Mouse (Mus musculus) gastrocnemius, adult 18-20 months (tissue): ENCODE measurements around the gene Gm815. TPM values are rescaled to one million over a fixed set of nuclear protein-coding genes. Genes with fewer than 3 reads are reported as not detected.

Experiments used
- DNase-seq: peaks from one replicate; pipeline ENCODE4 v3.0.0; 2021; ENCODE audit warnings: low spot score
- long read RNA-seq, 2 experiments: library from polyadenylated mRNA; stranded (forward); transcript quantifications; one replicate each; pipeline ENCODE4 v2.0.0; 2021
- total RNA-seq, 2 experiments: library from RNA; stranded (reverse); gene quantifications; 2 replicates each; pipeline ENCODE4 v1.2.3; 2021

The Gm815 gene
- not detected for total RNA-seq
- long read RNA-seq, experiment 1 = 0 reads
- long read RNA-seq, experiment 2 = 0 reads

DNA sequence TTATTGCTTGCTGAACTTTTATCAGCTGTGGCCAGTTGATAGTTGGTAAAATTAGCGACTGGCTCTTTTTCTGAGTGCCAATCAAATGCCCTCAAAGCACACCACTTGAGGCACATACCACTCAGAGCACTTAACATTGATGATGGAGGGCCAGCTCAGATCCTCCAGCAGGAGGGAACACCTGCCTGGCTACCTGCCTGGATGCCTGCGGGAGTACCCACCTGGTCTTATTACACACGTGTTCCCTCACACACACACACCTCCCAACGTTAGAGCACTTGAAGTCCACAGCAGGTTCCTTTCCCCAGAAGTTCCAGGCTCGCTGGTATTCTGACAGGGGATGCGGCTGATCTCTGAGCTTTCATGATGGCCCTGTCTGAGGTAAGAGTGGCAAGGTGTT lies at the start of gene Gm815:
Gm815 (plus strand) TSS at position 266 of the 400 bp plus-strand sequence.
- DNase-seq = no peak

DNA sequence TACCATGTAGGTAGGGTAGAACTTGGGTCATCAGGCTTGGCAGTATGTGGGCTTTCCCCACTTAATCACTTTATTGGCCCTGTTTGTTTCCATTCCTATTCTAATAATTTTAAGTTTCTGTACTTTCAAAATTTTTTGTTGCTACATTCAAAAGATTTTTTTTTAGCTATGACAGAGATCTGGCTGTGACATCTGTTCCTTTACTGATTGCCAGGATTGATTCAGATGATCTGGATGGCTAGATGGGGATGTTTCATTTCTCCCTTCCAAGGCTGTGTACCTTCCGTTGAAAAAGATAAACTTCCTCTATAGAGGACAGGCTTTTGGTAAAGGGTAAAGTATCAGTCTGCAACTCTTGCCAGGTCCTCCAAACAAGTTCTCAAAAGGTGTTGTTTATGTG lies 48.1 kb upstream of the Gm815 start:
- DNase-seq = no peak

DNA sequence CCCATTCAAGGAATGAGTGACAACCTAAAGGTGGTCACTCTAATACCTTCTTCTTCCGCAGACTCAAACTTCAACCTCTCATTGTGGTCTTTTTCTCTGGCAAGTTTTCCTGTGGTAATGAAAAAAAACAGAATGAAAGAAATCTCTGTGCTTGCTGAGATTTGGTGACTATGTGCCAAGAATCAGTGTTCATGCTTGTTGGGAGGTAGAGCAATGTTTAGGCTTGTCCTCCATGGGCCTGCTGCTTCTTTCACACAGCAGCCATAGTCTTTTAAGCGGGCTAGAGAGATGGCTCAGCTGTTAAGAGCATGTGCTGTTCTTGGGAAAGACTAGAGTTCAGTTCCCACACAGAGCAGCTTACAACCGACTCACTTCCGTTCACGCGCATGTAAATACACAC lies 41.8 kb upstream of the Gm815 start:
- no peak for DNase-seq

DNA sequence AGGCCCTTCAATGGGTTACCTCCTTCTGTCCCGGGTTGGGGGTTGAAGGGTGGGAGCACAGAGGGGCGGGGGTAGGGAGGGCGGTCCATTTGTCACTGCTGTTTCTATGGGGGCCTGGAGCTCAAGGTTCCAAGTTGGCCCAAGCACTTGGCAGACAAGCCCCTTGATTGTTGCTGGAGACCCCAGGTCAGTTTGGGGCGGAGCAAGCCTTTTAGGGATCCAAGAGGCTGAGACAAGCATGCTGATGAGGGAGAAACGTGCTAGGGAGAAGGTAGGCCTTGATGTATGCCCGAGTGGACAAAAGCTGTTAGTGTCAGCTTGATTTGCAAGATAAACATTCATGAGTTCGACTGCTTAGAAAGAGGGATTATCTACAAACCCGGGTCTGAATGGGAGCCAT lies 40.9 kb upstream of the Gm815 start:
- no peak for DNase-seq

DNA sequence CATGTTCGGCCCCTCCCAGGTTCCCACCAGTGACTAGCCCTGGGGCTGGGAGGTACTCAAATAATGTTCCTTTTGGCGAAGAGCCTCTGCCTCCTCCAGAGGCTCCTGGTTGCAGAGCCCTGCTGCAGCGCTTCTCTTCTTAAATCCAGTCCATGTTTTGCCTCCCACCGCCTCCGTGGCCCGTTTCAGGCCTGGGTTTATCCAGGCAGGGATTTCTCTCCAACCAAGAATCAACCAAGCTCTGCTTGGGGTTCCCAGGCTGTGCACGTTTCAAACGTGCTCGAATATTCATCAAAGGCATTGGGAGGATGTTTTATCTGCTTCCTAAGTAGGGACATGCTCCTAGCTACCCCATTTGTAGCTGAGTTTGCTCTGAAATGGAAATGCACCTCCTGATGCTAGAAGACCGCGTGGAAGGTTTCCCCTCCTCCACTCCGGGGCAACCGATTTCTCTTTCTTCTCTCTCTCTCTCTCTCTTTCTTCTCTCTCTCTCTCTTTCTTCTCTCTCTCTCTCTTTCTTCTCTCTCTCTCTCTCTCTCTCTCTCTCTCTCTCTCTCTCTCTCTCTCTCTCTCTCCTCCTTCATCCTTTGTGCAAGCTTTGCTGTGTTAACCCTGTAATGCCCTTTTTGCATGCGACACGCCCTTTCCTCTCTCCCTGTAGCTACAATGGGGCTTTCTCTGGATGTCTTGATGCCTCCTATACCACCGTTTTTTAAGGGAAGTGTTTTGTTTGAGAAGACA lies 40.2 kb upstream of the Gm815 start:
- peak; percentile 81 for DNase-seq

DNA sequence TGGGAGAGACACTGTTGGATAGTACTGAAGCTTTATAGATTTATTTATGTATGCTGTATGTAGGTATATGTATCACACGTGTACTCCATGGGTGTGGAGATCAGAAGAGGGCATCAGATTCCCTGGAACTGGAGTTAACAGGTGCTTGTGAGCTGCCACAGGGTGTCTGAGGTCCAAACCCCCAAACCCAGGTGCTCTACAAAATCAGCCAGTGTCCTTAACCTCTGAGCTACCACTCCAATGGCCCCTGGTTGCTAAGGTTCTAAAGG lies 39.7 kb upstream of the Gm815 start:
- no peak for DNase-seq

DNA sequence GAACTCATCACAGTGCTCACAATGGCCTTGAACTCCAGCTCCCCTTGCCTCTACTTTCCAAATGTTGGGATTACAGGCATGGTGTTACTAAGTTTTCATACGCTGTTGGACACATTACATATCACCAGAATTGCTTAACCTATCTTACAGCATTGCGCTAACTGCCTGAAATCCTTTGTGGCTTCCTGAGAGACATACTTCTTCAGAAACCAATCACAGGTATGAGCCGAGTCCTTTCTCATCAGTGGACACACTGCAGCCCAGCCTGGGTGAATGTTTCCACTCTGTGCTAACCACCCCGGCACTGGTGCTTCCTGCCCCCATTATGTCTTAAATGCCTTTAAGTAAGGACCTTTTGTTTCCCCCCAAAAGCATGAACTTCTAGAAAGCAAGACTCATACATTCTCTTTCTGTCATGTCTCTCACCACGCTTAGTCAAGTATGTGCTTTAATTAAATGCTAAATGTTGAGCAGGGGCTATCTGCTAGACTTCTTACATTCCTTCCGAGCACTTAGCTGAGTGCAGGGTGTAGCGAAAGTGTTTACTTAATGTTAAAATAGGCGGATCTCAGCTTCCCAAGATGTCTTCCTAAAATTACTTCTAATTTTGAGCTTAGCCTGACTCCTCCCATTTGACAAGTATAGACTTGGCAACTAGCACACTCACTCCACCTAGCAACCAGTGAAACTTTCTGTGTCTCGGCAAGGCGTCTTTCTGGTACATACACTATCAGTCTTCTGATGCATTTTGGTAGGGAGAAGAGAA lies 34.5 kb upstream of the Gm815 start:
- DNase-seq = no peak

DNA sequence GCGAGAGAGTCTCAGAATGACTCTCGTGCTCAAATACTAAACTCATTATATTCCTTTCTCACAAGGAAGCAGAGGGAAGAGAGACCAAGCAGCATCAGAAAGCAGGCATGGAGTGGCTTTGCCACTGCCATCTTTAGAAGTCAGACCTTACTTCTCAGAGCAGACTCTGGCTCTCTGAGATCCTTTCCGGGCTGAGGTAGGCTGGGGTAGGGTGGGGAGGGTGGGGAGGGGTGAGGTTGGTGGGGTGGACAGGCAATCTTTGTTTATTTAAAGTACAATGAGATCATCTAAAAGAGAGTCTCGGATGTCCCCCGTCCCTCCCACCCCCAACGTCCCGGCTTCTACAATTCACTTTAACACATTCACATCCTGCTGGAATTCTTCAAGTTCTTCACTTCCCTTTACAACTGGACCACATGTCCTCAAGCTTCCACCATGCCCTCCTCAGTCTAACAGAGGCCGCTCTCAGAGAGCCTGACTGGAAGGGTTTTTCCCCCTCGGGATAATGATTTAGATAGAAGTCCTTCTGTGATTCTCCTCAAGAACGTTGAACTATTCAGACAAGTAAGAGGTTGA lies 33.3 kb upstream of the Gm815 start:
- DNase-seq = no peak

DNA sequence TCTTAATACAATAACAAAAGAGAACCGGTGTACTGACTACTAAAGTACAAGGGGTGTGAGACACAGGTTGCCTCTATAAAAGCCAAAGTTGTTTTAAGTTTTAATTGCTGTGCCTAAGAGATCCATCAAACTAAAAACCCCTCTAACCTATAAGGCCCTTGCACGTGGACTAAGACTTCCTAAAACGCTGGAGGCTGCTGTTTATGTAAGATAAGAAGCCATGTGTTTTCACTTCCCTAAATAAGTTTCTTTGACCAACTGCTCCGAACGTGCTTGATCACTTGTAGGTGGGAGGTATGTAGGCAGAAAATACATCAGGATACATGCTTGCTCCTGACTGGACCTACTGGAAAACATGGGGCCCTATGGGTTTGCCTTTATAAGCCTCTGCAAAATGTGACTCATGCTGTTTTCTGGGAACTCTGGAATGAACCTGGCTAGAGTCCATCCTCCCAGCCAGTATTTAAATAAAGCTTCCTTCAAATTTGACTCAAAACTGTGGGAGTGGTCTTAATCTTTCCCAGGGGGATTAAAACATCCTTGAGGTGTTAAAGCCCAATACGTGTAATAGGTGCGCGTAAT lies 31.9 kb upstream of the Gm815 start:
- no peak for DNase-seq

DNA sequence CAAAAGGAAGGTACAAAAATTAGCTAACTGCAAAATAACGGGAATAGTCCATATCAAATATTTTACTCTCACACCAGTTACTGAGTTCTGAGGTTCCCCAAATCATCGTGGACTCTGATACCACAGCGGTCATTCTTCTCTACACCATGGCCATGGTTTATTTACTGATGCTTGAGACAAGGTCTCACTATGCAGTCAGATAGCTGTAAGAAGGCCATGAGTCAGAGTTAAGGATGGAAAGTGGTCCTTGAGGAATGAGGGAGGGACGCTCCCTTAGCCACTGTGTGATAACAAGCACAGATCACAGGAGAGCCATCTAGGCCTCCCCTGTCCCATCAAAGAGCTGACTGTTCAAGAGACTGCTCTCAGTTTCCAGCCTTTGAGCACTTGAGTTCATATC lies 31.0 kb upstream of the Gm815 start:
- DNase-seq = no peak

DNA sequence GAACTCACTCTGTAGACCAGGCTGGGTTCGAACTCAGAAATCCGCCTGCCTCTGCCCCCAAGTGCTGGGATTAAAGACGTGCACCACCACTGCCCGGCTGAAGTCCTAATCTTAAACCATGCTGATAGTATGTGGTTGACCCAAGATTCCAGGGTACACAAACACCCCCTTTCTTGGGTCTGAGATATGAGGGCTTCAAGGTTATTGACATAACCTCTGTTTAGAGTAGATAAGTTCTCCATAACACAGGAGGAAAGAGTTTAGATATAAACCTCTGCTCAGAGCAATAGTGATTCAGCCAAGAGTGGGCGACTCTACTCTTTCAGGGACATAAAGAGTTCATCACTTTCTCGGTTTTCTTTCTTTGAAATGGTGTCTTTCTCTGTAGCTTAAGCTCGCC lies 30.5 kb upstream of the Gm815 start:
- DNase-seq = no peak

DNA sequence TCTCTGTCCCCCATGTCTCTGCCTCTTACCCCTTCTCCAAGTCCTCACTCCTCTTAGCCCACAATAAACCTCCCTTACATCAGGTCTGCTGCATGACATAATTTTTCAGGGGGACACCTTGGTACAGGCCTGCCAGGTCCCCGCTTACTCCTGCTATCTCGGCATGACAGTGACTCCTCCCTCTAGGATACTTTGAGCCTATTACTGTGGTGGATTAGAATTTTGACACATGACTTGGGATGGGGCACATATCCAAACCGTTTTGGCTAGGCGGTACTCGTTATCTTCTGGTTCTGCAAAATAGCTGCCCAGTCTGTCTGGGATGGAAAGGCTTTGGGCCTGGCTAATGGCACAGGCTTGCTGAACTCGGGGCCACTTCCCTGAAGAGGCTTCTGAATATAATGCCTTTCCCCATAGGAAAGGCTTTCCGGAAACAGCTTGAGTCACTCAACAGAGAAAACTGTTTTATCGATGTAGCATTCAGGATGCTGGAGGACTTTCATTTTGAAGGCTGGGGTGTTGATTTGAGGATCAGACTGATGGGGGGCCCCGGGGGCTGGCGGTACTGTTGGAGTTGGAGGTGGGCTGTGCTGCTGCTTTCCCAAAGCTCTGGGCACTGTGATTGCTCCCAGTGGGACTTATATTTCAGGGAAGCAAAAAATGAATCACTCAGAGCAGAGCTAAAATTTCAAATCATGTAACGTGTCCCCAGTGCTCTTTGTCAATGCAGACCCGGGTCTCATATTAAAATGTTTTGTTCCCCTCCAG lies 27.1 kb upstream of the Gm815 start:
- no peak for DNase-seq

DNA sequence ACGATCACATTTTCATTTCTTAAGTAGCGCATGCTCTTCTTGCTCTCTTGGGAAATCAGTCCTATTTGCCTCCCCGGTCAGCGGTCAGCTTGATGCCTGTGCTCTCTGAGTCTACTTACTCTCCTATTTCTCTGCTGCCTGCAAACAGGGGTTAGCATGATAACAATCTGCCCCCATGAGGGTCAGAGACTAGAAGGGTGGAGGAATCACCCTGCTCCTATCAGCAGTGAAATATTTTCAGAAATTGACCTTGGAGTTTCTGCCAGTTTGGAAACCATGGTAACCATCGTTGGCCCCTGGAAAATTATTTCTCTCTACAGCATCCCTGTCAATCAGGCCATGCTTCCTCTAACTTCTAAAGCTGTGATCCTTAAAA lies 26.5 kb upstream of the Gm815 start:
- DNase-seq = no peak

DNA sequence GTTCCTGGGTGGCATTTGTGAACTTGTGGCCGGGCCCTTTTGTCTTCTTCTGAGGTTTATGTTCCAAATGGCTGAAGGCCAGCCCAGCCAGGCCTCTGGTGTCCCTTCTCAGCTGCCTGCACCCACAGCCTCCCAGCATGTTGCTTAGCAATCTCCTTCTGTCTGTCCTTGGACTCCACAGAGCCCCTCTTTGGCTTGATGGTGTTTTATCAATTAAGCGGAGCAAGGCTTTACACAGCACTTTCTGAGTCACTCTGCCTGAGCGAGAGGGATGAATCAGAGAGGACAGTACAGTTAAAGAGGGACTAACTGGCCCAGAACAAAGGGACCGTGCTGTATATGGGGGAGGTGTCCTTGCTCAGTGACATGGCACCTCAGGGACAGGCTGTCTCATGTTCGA lies 22.0 kb upstream of the Gm815 start:
- DNase-seq = no peak

DNA sequence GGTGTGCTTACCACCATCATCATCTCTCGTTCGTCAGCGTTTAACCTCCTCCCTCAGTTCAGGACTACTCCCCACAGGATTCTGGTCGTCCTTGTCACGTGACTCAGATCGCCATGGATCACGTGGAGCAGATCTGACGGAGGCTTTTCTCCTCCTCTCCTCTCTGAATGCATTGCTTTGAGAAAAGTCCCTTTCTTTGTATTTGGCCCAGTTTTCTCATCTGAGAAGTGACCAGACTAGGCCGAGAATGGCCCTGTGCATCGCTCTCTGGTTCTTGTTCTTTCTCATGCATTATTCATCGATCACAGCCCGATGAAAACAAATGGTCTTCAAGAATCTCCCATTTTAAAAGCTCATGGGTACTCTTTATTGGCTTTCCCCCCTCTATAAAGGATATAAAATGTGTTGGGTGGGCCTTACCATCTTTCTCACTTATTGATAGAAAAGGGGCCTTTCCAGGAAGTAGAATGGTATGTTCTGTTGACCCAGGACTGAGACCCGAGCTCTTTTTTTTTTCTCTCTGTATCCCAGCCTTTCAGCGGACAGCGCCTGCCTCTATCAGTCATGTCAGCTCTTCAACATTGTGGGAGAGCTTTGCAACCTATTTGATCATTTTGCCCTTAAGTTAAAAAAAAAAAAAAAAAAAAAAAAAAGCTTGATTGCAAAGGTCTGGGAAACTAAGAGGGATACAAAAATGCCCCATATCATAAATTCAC lies 20.5 kb upstream of the Gm815 start:
- no peak for DNase-seq

DNA sequence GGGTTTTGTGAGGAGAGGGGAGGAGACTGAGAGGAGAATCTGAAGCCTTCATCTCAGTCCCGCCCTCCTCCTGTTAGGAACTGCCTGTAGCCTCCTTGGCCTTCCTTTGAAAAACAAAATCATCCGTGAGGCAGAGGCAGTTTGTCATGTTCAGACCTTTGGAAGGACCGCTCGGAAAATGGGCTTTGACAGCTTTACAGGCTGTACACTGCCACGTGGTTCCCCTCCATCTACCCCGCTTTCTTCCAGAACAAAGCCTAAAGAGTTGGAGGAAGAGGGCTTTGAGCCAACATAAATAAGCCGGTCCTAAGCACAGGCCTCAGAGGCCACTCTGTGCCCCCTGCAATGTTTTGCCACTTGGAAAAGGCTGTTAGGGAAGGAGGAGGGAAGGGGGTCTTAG lies 19.9 kb upstream of the Gm815 start:
- no peak for DNase-seq

DNA sequence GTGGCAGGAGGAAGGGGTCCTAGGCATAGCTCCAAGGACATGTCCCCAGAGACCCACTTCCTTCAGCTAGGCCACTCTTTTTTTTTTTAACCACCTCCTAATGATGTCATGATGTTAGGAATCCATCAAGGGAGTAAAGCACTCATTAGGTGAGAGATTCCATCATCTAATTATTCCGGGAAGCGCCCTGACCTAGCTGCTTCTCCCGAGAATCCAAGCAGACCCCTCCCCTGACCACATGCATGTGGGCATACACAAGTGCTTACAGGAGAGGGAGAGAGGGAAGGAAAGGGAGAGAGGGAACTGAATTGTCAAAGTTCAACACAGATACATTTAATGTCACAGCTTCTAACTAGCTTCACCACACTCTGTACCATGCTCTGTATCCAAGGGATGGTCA lies 16.1 kb upstream of the Gm815 start:
- no peak for DNase-seq

DNA sequence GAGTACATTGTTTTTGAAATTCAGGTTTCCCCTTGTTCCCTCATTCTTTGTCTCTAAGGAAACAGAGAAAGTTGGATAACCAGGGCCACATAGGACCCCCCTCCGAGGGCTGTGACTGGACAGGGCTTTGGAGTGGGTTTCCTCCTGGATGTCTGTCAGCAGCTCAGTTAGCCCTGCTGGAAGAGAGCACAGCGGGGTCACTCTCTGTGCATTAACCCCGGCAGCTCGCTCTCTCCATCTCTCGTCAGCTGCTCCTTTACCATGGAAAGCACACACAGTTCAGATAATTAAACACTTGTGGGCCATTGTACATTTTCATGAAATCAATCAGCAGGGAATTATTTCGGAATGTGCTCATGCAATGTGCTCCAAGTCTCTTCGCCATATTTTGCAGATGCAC lies 15.4 kb upstream of the Gm815 start:
- DNase-seq = no peak

DNA sequence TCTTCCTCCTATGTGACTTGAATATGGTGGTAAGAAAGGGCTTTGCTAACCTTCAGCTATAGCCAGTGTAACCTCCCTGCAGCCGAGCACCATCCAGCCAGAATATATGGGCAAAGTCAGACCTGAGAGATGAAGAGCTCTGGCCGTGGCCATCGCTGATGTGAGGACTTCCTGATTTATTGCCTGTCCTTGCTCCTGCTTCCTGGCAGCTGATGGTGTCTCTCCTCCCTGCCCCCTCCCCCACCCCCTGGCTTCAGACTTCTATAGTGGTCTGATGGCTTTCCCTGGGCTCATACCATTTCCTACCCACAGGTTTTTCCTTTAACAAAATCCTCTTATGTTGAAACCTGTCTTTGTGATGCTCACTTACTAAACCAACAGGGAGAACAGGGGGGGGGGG lies 14.6 kb upstream of the Gm815 start:
- no peak for DNase-seq

DNA sequence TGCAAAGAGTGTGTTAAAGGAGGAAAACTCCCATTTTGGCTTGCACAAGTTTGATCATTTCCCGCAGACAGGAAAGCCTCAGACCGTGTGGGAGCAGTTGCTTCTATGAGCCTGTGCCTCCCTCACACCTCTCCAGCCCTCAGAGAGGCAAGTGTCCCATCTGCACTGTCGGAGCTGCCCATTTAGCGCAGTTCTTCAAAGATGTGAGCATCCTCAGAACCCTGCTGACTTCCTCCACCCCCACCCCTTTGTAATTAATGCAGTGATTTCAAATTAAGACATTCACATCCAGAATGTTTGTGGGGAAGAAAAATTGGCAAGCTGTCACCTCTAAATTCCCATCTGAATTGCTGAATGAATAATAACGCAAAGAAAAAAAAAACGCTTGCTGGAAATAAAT lies 12.8 kb upstream of the Gm815 start:
- no peak for DNase-seq

DNA sequence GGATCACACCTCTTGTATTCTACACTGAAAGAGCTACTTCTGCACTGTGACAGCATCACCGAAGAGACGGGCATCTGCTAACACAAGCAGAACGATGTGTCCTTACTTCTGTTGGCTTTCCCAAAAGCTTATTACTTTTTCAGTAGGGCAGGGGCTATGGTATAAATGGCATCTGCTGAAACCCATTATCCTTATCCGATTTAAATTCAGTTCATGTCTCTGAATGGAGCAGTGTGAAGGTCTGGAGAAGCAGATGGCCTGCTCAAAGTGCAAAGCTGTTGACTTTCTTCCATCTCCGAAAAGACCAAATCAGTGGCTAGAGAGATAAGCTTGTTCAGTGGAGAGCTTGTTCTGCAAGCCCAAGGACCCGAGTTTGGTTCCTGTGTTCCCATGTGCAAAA lies 10.1 kb upstream of the Gm815 start:
- no peak for DNase-seq
